Mouse (Mus musculus) MEL (cell line): ENCODE data around the gene Lgals3. TPM values are rescaled to one million over a fixed set of nuclear protein-coding genes. Genes with fewer than 3 reads are reported as not detected.

Experiments used
- DNase-seq: peaks from one replicate; pipeline ENCODE4 v3.0.0; 2011; ENCODE audit warnings: low read depth, low spot score
- H3K27ac ChIP-seq: 2 replicates; pipeline ENCODE4 v1.5.1; 2012; ENCODE audit warnings: low read depth, mild to moderate bottlenecking, control low read depth, low read length, moderate library complexity; ENCODE audit not compliant: control insufficient read depth
- H3K27me3 ChIP-seq, 2 experiments: fragments of 150-350 bp in 1 of 2; sonication (generic) in 1 of 2; 2 replicates each; pipeline ENCODE4 v1.6.1; 2012; ENCODE audit warnings: low read length in 2 of 2, mild to moderate bottlenecking in 2 of 2, improper control_type of control experiment in 1 of 2, moderate library complexity in 1 of 2; ENCODE audit not compliant: insufficient read depth in 2 of 2, control insufficient read depth in 1 of 2
- H3K36me3 ChIP-seq, 2 experiments: 2 replicates each; pipeline ENCODE4 v1.6.1; 2012 to 2014; ENCODE audit warnings: low read length in 2 of 2, improper control_type of control experiment in 1 of 2, inconsistent platforms in 1 of 2, mild to moderate bottlenecking in 1 of 2; ENCODE audit not compliant: insufficient read depth in 2 of 2, control insufficient read depth in 1 of 2
- H3K4me1 ChIP-seq, 2 experiments: fragments of 150-350 bp in 1 of 2; sonication (generic) in 1 of 2; 2 replicates each; pipeline ENCODE4 v1.6.1; 2012; ENCODE audit warnings: low read length in 2 of 2, improper control_type of control experiment in 1 of 2, mild to moderate bottlenecking in 1 of 2; ENCODE audit not compliant: insufficient read depth in 2 of 2, control insufficient read depth in 1 of 2
- H3K4me3 ChIP-seq, 2 experiments: fragments of 150-350 bp in 1 of 2; sonication (generic) in 1 of 2; 2 replicates each; pipeline ENCODE4 v1.5.1; 2012; ENCODE audit warnings: low read depth in 2 of 2, low read length in 2 of 2, mild to moderate bottlenecking in 2 of 2, moderate library complexity in 2 of 2, control low read depth in 1 of 2, improper control_type of control experiment in 1 of 2; ENCODE audit not compliant: control insufficient read depth in 1 of 2, insufficient read depth in 1 of 2
- H3K79me2 ChIP-seq: 2 replicates; pipeline ENCODE4 v1.6.1; 2012; ENCODE audit warnings: mild to moderate bottlenecking, low read length, moderate library complexity; ENCODE audit not compliant: control insufficient read depth, poor library complexity, insufficient read depth
- H3K9ac ChIP-seq: 2 replicates; pipeline ENCODE4 v1.6.1; 2012; ENCODE audit warnings: low read depth, mild to moderate bottlenecking, control low read depth, low read length, moderate library complexity; ENCODE audit not compliant: control insufficient read depth, poor library complexity, severe bottlenecking
- H3K9me3 ChIP-seq: fragments of 150-350 bp; sonication (generic); replicated peaks from 2 replicates; pipeline ENCODE4 v1.6.1; 2012; ENCODE audit warnings: mild to moderate bottlenecking, low read length, improper control_type of control experiment, moderate library complexity; ENCODE audit not compliant: insufficient read depth
- CTCF ChIP-seq, 3 experiments: IDR thresholded peaks in 2 of 3; conservative IDR thresholded peaks in 1 of 3; 2 replicates each; pipeline ENCODE4 v1.5.1; 2011 to 2012; ENCODE audit warnings: low read length in 3 of 3, low read depth in 2 of 3, mild to moderate bottlenecking in 2 of 3, improper control_type of control experiment in 1 of 3, inconsistent platforms in 1 of 3, mixed read lengths in 1 of 3, moderate library complexity in 1 of 3; ENCODE audit not compliant: control insufficient read depth in 1 of 3, insufficient read depth in 1 of 3, poor library complexity in 1 of 3, severe bottlenecking in 1 of 3
- ELF1 ChIP-seq: IDR thresholded peaks from 2 replicates; pipeline ENCODE4 v1.6.1; 2014; ENCODE audit warnings: low read depth, mild to moderate bottlenecking, inconsistent platforms, low read length, improper control_type of control experiment, moderate library complexity
- GATA1 ChIP-seq: IDR thresholded peaks from 2 replicates; pipeline ENCODE4 v1.6.1; 2011; ENCODE audit warnings: low read depth, low read length, improper control_type of control experiment
- JUND ChIP-seq: IDR thresholded peaks from 2 replicates; pipeline ENCODE4 v1.6.1; 2011; ENCODE audit warnings: low read depth, mild to moderate bottlenecking, improper control_type of control experiment, low read length
- KAT2A ChIP-seq: conservative IDR thresholded peaks from 2 replicates; pipeline ENCODE4 v1.6.1; 2012; ENCODE audit warnings: low read depth, low read length, improper control_type of control experiment, inconsistent platforms
- MAX ChIP-seq: IDR thresholded peaks from 2 replicates; pipeline ENCODE4 v1.6.1; 2011; ENCODE audit warnings: low read length, improper control_type of control experiment
- MEF2A ChIP-seq: IDR thresholded peaks from 2 replicates; pipeline ENCODE4 v1.6.1; 2014; ENCODE audit warnings: low read depth, mild to moderate bottlenecking, inconsistent platforms, low read length, improper control_type of control experiment; ENCODE audit not compliant: poor library complexity, insufficient replicate concordance, severe bottlenecking; ENCODE audit errors: extremely low read depth
- MXI1 ChIP-seq: IDR thresholded peaks from 2 replicates; pipeline ENCODE4 v1.6.1; 2011; ENCODE audit warnings: mild to moderate bottlenecking, low read depth, low read length, improper control_type of control experiment
- NELFE ChIP-seq: IDR thresholded peaks from 2 replicates; pipeline ENCODE4 v1.6.1; 2011; ENCODE audit warnings: low read depth, low read length, improper control_type of control experiment
- NRF1 ChIP-seq: IDR thresholded peaks from 2 replicates; pipeline ENCODE4 v1.6.1; 2014; ENCODE audit warnings: low read depth, mild to moderate bottlenecking, inconsistent platforms, low read length, improper control_type of control experiment, moderate library complexity; ENCODE audit not compliant: poor library complexity, insufficient read depth, severe bottlenecking
- POLR2AphosphoS2 ChIP-seq: IDR thresholded peaks from 2 replicates; pipeline ENCODE4 v1.6.1; 2011; ENCODE audit warnings: low read length, improper control_type of control experiment
- TBP ChIP-seq: IDR thresholded peaks from 2 replicates; pipeline ENCODE4 v1.8.0; 2011; ENCODE audit warnings: low read depth, low read length, improper control_type of control experiment
- TCF12 ChIP-seq: IDR thresholded peaks from 2 replicates; pipeline ENCODE4 v1.6.1; 2014; ENCODE audit warnings: low read depth, mild to moderate bottlenecking, inconsistent platforms, low read length, improper control_type of control experiment, moderate library complexity
- USF2 ChIP-seq, 2 experiments: IDR thresholded peaks; 2 replicates each; pipeline ENCODE4 v1.6.1; 2011 to 2012; ENCODE audit warnings: improper control_type of control experiment in 2 of 2, low read length in 2 of 2, borderline replicate concordance in 1 of 2, inconsistent platforms in 1 of 2, low read depth in 1 of 2, mild to moderate bottlenecking in 1 of 2; ENCODE audit not compliant: insufficient read depth in 1 of 2
- ZKSCAN1 ChIP-seq: IDR thresholded peaks from 2 replicates; pipeline ENCODE4 v1.6.1; 2012; ENCODE audit warnings: low read depth, mild to moderate bottlenecking, inconsistent platforms, low read length, improper control_type of control experiment, moderate library complexity
- ZMIZ1 ChIP-seq: IDR thresholded peaks from 2 replicates; pipeline ENCODE4 v1.6.1; 2012; ENCODE audit warnings: low read depth, mild to moderate bottlenecking, inconsistent platforms, low read length, improper control_type of control experiment, moderate library complexity
- ZNF384 ChIP-seq: IDR thresholded peaks from 2 replicates; pipeline ENCODE4 v1.6.1; 2012; ENCODE audit warnings: low read depth, mild to moderate bottlenecking, inconsistent platforms, low read length, improper control_type of control experiment
- polyA plus RNA-seq, 2 experiments: library from polyadenylated mRNA; stranded (reverse) in 1 of 2; unstranded in 1 of 2; fragments of >175 nt in 1 of 2; fragments of >200 nt in 1 of 2; gene quantifications; 2 replicates each; pipeline versions ENCODE4 v1.2.1 to v1.2.4; 2012; ENCODE audit warnings: low replicate concordance in 2 of 2, low read depth in 1 of 2; ENCODE audit not compliant: insufficient read length in 2 of 2, insufficient read depth in 1 of 2, missing spikeins in 1 of 2
- total RNA-seq: library from RNA; depleted of rRNA; stranded (reverse); fragments of 300-350 nt; gene quantifications from 2 replicates; pipeline ENCODE4 v1.2.3, GENCODE M21; 2012

Gene Lgals3
- total and polyA plus RNA-seq, 3 experiments, result 0.12 to 1.8 TPM; not detected in 1

GRCm38 (mm10) chr14:47352272-47352671 is 15.3 kb upstream of the Lgals3 start:
- H3K36me3 ChIP-seq, result peaks cover 0 to 9% of the 10 kb centered on the region in 2 experiments; a peak in 2 of 4 replicates
- no peaks in the 10 kb centered on the region for H3K9me3 ChIP-seq
- no peak overlapping the region for H3K4me3 ChIP-seq
- H3K9ac ChIP-seq, result no peak overlapping the region
- H3K79me2 ChIP-seq, result no peaks in the 10 kb centered on the region
- no peak overlapping the region for H3K27ac ChIP-seq
- no peaks in the 10 kb centered on the region for H3K27me3 ChIP-seq
- TF ChIP-seq KAT2A (no peak), NRF1 (no peak), POLR2AphosphoS2 (no peak), MXI1 (no peak), MEF2A (no peak), ZNF384 (no peak), USF2 (IDR thresholded peaks at IDR 0.05; ENCODE audit: borderline replicate concordance in 1 of 2, insufficient read depth in 1 of 2, low read depth in 1 of 2, low read length in 2 of 2) (no peak), ZMIZ1 (no peak), GATA1 (no peak), ELF1 (no peak), CTCF (IDR thresholded peaks at IDR 0.05 in 2 of 3, conservative IDR thresholded peaks at IDR 0.05 in 1 of 3; ENCODE audit: control insufficient read depth in 1 of 3, insufficient read depth in 1 of 3, low read depth in 2 of 3, low read length in 3 of 3, poor library complexity in 1 of 3, severe bottlenecking in 1 of 3) (no peak), NELFE (no peak)
- H3K4me1 ChIP-seq, result peaks cover 5 to 15% of the 10 kb centered on the region in 2 experiments
- DNase-seq, result no peak

DNA sequence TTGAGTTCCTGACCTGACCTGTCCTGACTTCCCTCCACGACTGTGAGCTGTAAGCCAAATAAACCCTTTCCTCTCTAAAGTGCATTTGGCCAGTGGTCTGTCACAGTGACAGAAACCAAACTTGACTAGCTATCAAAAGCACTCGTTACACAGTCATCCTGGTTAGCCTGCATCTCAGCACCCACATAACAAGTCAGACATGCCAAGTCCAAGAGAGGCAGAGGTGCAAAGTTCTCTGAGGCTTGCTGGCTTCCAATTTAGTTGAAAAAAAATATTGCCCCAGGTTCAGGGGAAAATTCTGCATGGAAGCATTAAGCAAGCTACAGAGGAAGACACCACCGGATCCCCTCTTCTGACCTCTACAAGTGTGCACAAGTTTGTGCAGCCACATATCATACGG is 14.3 kb upstream of the Lgals3 start:
- Histone ChIP-seq H3K4me1 (peaks cover 5 to 14% of the 10 kb centered on the region in 2 experiments), H3K9ac (no peak overlapping the region), H3K4me3 (no peak overlapping the region), H3K27me3 (no peaks in the 10 kb centered on the region), H3K79me2 (no peaks in the 10 kb centered on the region), H3K27ac (no peak overlapping the region), H3K36me3 (peaks cover 0 to 9% of the 10 kb centered on the region in 2 experiments; a peak in 2 of 4 replicates), H3K9me3 (no peaks in the 10 kb centered on the region)
- no peak for DNase-seq
- TF ChIP-seq GATA1 (no peak), TBP (no peak), MAX (no peak), ZKSCAN1 (no peak), ELF1 (no peak), MXI1 (no peak), JUND (no peak), TCF12 (no peak)
